Mouse (Mus musculus) adrenal gland (tissue): ENCODE measurements around the gene Gas2l1.

Source experiments
- intact Hi-C: fragments of 180-260 bp; cut with DNase I; formaldehyde crosslinking; loops from one replicate; pipeline ENCODE4 v1.15.1; 2025

Gas2l1 gene

DNA sequence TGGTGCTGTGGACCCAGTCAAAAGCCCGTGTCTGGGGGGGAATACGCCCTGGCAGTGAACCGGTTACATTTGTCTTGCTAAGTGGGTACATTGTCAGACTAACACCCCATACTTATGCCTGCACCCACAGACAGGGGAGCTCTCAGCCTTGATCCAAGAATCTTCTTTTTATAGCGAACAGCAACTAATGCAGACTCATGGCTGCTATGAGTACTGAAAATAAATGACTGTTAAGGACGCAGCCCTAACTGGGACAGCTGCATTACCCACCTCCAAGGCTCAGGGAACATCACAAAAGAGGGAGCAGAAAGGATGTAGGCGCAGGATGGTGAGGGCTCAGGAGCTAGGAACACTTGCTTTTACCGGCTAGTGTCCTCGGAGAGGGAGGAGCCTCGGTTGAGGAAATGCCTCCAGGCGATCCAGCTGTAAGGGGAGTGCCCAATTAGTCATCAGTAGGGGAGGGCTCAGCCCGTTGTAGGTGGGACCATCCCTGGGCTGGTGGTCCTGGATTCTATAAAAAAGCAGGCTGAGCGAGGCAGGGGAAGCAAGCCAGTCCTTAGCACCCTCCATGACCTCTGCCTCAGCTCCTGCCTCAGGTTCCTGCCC is 18.7 kb downstream of the Gas2l1 start:
- intact Hi-C loops, result no loop called here

DNA sequence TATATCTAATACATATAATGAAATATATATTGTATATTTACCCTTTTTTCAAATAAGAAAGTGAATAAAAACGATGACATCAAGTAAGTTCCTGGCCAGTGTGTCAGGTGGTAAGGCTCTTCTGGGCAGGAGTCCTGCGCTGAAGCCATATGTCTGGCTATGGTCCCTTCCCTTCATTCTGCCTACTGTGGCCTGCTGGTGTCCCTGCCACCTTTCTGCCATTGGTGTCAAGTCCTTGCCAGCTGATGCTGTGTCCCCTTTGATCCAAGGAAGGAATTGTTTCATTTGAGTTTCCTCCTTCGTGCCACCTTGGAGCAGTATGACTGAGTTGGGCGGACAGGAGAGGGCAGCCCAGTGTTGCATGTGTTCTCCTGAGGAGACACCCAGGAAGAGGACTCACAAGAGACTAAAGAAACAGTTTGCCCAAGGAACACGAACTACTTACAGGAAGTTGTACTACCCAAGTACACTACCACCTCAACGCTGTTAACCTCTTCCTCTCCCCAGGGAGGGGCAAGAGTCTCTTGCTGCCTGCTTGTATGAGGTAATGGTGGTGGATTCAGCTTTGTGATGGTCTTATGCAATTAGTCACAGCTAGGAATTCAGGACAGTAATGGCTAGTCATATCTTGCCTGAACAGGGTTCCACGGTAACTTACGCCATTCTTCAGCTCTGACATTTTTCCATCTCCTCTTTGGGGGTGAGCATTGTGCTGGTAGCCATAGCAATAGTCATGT is 22.3 kb downstream of the Gas2l1 start:
- intact Hi-C loops, result no loop called here

DNA sequence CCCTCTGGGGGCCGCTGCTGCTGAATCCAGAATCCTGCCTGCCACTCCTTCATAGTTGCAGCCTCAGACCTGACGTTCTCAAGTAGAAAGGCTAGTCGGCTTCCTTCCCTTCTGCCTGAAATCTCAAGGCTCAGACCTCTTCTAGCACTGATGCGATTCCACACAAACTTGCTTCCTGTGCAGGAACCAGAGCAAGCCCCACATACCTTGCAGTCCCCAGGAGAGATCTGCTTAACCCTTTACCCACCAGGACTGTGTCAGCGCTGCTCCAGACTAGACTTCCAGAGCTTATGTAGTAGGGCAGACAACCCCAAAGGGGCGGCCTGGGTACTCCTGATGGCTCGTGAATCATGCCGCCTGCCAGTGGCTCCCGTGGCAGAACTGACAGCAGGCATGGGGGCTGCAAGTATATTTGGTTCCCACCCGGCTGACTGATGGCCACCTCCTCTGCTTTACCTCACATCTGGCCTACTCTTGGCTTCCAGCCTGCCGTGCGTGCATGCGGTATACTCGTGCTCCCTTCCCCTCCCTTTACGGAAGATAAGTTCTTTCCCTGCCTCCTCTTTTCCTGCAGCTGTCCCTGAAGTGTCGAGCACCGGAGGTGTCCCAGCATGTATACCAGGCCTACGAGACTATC is 23.9 kb downstream of the Gas2l1 start:
- intact Hi-C loops, result no loop called here

DNA sequence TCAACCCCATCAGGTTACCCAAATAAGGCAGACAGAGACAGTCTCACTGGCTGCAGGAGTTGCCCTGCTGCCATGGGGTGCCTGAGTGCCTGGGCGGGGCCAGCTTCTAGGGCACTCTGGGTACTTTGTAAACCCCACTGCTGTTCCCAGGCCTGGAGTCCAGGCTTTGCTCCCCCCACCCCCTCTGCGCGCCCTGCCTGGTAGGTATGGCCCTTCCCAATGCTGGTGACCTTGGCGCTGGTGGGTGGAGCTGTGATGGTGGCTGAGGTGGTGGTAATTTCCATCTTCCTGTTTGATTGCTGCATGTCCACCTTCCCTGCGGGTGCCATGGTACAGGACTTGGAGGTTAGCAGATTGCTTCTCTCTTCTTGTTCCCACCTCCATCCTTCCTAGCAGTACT is 24.5 kb downstream of the Gas2l1 start:
- intact Hi-C loops, result no loop called here

DNA sequence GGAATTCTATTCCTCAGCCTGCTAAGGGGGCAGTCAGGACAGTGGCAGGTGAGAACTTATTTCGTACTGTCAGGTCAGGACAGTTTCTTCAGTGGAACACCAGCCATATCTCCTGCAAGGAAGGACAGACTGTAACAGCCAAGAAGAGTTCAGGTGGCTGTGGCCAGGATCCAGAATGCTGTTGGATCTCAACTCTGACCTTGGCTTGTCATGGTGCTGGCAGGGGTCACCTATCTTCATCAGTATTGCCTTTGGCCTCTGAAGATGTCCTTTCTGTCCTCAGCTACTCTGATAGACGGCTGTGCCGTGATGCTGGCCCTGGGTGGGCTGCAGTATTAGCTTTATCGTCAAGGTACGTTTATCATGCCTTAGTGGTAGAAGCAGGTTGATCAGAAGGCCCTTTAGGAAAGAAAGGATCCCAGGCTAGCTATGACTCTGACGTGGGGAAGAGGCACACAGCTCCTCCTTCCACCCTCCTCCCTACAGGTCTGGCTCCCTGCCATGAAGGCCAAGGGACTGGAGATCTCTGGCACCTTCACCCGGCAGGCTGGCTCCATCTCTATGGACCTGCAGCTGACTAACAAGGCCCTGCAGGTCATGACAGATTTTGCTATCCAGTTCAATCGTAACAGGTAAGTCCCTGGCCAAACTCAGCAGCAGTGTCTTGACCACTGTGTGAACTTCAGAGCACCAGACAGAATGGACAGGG is 27.8 kb downstream of the Gas2l1 start:
- intact Hi-C loops, result no loop called here

DNA sequence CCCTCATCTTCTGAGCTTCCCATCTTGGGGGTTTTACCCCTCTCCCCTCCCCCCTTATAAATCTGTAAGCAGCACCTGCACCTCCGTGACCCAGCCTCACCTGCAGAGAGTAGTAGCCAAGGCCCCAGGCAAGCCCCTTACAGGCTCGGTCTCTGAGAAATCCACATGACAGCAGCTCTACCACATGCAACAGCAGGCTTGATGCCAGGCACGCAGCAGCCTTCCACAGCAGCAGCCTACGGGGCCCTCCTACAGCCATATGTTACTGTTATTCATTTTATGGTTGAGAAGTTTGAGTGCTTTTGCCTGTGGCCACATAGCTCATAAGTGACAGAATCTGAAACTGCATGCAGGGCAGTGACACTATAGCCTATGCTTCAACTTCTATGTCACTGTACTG is 29.7 kb downstream of the Gas2l1 start:
- intact Hi-C loops, result no loop called here

DNA sequence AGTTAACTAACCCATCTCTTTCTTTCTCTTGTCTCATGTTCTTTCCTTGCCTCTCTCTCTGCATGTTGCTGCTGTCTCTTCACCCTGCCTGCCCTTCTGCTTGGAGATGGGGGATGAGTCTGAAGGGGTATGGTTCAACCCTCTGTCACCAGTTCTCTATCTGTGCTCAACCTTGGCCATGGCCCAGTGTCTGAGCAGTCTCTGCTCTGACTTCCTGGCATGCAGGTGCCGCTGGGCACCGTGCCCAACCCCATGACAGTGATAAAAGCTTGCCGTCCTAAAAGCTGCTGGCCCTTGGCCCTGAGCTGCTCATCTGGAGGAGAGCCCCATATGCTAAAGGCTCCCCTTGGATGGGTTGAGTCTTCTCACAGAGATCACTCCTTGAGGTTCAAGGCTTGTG is 32.0 kb downstream of the Gas2l1 start:
- intact Hi-C loops, result no loop called here

DNA sequence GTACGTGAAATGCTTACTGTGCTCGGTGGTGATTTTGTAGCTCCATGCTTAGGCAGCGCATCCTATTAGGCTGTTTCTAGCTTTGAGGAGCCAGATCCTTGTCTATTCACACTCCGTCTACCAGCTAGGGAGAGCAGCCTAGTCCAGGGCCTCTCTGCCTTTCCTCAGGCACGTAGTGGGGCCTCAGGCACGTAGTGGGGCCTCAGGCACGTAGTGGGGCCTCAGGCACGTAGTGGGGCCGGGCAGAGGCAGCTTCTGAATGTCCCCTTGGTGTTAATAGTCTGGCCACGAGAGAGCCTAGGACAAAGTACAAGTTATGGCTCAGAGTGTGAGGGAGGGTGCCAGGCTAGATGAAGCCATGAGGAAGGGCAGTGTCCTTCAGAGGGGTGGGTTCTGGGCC is 32.4 kb downstream of the Gas2l1 start:
- intact Hi-C loops, result no loop called here

DNA sequence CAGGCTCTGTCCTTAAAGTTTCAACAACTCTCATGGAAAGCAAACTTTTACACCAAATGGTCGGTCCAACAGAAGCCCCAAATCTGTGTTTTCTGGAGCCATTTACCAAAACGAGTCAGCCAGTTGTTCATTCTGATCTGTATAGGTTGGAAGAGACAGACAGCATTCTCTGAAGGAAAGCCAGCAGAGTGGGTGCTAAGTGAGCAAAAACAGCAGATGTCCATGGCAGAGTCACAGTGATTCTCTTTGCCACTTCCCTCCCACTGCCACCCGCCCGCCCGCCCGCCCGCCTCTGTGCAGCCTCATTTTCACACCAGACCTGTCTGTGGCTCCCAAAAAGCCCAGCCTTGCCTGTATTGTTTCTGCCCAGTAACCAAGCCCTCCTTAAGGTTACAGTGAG is 36.9 kb downstream of the Gas2l1 start:
- intact Hi-C loops, result no loop called here

DNA sequence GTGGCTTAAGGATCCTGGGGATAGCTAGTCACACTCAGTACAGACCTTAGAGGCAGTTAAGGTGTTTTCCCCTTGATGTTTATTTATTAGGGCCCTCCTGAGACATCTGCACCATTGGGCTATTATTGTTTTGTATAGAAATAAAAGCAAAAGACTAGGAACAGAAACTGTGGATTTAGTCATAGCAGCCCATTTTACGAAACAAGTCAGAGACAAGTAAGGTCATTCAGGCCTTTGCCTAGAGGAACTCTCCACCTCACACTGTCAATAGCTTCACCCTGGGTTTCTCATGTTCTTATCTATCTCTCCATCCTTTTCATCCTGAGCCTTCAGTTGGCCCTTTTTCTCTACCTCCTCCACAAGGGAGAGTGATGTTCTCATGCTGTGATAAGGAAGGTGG is 40.0 kb downstream of the Gas2l1 start:
- intact Hi-C loops, result no loop called here

DNA sequence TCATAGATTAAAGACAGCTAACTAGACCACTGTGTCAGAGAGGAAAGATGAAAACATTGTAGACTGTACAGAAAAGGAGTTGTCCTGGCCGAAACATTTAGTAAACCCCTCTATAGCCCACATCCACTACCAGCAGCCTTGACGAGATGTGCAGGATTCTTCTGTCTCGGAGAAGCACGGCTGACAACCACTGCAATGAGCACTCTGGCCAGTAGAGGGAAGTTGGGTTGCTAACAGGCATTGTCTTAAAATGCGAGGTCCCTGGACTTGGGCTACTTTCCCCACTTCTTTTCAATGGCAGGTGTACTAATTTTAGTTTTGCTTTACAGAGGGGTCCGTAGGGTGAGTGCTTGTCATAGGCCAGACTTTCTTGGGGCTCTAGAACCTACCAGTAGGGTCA is 47.6 kb downstream of the Gas2l1 start:
- intact Hi-C loops, result no loop called here

DNA sequence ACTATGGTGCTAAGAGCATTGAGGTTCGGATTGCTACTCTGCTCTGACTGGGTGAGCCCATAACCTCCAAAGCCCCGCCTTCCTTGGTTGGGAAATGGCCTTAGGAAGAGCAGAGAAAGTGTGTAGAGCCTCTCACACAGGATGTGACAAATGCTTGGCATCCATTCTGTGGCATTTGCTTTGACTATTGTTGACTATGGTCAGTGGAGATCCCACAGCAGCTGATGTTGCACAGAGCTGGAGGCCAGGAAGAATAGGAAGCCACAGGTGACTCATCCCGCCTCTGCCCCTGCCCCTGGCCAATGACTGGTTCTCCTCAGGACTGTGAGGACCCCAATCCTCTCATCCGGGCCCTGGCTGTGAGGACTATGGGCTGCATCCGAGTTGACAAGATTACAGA is 48.8 kb downstream of the Gas2l1 start:
- intact Hi-C loops, result no loop called here

DNA sequence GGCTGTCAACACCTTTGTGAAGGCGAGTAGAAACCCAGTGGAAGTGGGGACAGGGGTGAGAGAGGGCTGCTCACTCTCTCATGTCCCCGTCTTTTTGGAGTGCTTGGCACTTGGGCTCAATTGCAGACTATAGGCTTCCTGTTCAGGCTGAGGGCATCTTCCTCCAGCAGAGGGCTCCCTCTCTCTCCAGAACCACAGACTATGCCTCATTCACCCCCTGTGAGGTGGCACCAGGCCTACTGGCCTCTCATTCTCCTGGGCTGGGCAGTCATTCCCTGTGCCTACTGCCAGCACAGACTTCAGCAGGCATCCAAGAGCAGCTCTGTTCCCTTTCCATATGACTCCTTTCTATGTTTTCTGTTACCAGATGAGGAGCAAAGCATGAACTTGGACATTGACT is 49.4 kb downstream of the Gas2l1 start:
- intact Hi-C loops, result loop anchor here (2.0 kb wide), 1 partner anchor 49 kb away; the partner anchor contains the start of gene Gas2l1

DNA sequence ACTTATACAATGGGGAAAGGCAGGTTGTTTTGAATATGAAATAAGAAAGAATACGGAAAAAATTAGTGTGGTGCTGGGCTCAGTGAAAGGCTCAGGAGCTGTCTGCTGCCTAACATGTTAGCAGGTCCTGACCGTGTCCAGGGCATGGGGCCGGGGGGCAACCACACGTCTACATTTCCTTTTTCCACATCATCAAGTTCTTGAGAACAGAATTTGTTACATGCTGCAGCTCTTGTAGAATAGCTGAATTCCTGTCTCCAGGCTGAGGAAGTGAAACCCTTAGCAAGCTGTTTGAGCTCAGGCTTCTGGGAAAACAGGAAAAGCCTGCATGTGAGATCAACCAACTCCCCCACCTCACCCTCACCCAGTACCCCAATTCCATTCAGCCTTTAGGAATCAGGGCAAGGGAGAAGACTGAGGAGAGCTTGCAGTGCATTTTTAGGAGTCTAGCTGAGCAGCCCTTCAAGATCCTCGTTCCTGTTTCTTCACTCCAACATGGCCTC is 52.9 kb downstream of the Gas2l1 start:
- intact Hi-C loops, result no loop called here

DNA sequence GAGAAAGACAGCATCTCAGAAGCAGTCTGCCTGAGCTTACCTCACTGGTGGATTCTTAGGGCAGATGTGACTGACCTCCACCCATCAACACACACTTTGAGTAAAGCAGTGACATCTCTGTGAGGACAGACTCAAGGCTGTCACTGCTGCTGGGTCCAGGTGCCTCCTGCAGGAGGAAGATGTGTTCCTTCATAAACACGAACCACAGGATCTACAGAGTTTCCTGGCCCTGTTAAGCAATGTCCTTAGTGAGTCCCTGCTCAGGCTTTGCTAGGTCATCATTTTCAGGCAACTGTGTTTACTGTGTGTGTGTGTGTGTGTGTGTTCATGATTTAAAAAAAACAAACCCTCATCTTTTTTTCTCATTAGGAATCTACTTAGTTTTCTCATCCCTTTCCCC is 53.6 kb downstream of the Gas2l1 start:
- intact Hi-C loops, result no loop called here

DNA sequence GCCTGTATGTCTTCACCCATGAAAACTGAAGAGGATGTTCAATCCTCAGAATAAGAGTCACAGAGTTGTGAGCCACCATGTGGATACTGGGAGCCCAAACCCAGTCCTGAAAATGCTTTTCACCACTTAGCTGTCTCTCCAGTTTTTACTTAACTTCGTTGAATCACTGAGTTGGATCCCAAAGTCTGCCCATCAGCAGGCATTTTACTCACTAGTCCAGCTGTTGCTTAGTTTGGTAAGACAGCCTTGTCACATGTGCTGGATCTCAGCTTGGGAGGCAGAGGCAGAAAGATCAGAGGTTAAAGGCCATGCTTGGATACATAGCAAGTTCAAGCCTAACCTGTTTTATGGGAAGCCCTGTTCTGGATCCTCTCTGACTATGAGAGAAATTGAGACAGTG is 54.9 kb downstream of the Gas2l1 start:
- intact Hi-C loops, result no loop called here

DNA sequence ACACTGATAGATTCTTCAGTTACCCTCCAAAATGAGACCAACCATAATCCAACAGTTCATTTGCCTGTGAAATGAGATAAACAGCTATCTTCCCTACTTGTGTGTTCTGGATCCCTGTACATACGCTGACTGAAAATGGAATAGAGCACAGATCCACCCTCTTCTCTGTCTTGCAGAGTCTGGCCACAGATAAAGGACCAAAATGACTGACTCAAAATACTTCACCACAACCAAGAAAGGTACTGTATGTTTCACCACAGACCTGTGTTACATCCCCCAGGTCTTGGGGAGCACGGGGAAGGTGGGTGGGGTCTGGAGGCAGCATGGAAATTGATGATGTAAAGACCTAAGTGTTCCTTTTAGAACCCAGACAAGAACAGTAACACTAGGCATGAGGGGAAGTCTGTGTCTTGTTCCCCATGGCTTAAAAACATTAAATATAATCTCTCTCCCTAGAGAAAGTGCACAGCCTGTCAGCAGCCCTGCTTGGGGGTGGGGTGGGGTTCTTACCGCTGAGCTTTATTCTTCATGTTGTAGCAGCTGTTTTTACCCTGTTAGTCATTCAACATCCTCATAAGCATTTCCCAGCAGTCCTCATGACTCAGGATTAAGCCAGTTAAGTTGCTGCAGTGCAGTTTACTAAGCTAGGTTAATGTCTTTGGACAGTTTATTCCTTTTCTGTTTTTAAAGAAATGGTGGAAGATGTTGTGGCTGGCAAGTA is 55.6 kb downstream of the Gas2l1 start:
- intact Hi-C loops, result no loop called here

DNA sequence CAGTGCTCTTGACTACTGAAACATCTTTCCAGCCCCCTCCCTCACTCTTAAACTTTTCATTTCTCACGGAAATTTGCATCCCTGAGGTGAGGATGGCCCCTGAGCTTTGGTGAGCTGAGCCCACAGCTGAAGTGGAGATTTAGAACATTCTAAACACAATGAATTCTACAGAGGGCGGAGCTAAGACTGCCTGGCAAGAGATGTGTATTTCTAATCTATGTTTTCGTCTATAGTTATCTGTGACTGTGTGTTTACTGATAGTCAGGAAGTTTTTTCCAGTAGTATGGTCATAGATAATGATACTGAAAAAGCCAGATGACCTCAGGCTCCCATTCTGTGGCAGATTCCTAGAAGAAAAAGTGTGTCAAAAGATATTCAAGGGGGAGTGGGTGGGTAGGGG is 56.3 kb downstream of the Gas2l1 start:
- intact Hi-C loops, result no loop called here

DNA sequence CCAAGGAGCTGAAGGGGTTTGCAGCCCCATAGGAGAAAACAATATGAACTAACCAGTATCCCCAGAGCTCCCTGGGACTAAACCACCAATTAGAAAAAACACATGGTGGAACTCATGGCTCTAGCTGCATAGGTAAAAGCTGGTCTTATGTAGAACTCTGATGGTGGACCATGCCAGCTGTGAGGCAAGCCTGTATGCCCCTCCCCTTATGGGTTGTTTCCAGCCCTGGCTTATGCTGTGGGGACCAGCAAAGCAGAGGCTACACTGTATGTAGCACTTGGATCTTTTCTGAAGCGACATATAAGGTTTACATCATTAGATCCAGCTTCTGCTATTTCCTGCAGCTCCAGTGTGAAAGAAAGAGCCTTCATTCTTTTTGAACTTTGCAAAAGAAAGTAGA is 57.9 kb downstream of the Gas2l1 start:
- intact Hi-C loops, result no loop called here

DNA sequence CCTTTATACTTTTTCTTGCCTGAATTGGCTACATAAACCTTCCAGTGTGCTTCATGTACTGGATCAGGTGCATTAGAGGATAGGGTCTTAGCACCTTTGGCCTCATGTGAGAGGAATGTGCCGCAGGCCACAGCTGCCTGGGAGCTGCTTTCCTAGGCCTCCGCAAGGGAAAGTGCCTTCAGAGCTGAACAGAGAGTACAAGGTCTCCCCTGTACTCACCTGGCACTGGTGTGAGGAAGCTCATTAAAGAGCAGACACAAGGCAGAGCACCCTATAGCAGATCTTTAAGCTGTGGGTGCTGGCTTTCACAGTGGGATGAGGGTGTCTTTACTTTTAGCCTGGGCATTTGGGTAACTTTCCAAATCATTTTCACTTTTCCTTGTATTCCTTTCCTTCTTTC is 59.6 kb downstream of the Gas2l1 start:
- intact Hi-C loops, result no loop called here
